Mouse (Mus musculus) forelimb bud, embryonic 11.5 days (tissue): ENCODE data around the gene Kcnh1.

Source experiments
- DNase-seq: peaks from one replicate; pipeline ENCODE4 v3.0.0-alpha.2; 2012; ENCODE audit warnings: low read depth, low spot score

Kcnh1 gene

DNA sequence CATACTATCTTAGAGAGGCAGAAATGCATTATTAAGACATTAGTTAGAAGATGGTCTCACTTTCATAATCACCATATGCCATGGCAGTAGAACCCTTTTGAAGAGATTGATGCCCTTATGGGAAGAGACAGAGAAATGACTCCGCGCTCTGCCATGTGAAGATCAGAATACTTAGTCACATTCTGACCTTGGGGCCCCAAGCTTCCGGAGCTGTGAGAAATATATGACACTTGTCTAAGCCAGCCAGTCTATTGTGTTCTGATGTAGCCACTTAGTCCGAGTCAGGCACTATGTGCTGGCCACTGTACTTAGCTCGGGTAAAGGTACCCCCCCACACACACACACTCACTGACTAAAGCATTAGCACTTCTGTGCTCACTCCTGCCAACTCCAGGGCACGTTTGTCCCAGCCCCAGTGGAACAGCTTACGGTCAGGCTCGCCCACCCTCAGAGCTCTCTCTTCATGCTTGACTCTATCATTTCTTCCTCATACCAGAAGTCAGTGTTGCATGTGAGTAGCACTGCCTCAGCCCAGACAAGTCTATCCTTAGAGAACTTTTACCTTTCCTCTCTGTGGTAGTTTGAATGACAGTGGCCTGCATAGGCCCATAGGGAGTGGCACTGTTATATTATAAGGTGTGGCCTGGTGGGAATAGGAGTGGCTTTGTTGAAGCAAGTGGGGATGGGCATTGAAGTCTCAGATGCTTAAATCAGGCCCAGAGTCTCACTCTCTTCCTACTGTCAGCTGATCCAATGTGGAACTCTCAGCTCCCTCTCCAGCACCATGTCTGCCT is 212.5 kb downstream of the Kcnh1 start:
- DNase-seq, result no peak

- no peak for DNase-seq
Measured at GRCm38 (mm10) chr1:192405136-192405535, 214.6 kb downstream of the Kcnh1 start.

GRCm38 (mm10) chr1:192406589-192406988 is 216.0 kb downstream of the Kcnh1 start:
- no peak for DNase-seq

GRCm38 (mm10) chr1:192415813-192416212 is 225.2 kb downstream of the Kcnh1 start:
- no peak for DNase-seq

- no peak for DNase-seq
Measured at GRCm38 (mm10) chr1:192416241-192416821, 225.8 kb downstream of the Kcnh1 start.

- DNase-seq, result no peak
Measured at GRCm38 (mm10) chr1:192419176-192419575, 228.6 kb downstream of the Kcnh1 start.

DNA sequence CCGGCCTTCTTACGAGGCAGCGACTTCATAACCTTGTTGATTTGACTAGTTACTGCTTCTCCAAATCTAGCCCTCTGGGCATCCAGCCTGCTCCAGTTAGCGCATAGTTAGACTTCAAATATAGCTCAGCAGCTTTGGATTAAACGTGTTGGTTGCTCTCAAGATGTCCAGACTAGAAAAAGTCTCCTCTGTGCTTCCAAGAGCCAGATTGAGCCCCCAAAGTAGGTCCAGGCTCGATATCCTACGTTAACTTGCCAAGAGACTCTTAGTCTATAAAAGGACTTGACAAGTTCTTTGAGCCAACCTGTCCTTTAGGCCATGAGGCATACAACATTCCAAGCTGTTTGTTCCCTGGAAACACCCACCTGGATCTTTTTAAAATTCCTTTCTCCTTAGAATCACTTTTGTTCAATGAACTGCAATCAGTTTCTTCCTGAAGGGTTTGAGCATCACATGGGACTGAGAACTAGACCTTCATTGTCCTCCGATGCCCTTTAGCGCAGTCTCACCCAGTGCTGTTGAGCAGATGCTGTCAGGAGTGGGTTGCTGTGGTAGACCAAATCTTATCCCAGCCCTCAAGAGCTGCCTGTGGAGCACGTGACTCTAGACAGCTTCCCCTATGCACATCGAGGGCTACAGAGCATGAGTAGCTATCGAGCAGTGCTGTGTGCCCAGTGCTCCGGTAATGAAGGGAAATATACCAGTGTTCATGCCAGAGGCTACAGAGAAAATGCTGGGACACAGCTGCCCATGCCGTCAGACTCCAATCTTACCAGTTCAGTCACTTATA is 231.0 kb downstream of the Kcnh1 start:
- DNase-seq, result no peak

- DNase-seq, result no peak
Measured at GRCm38 (mm10) chr1:192431423-192431822, 240.8 kb downstream of the Kcnh1 start.

- DNase-seq, result no peak
Measured at GRCm38 (mm10) chr1:192435503-192435902, 244.9 kb downstream of the Kcnh1 start.

- no peak for DNase-seq
Measured at GRCm38 (mm10) chr1:192439151-192439837, 248.7 kb downstream of the Kcnh1 start.

GRCm38 (mm10) chr1:192442772-192443445 is 252.3 kb downstream of the Kcnh1 start:
- DNase-seq, result no peak

GRCm38 (mm10) chr1:192443998-192444657 is 253.6 kb downstream of the Kcnh1 start:
- no peak for DNase-seq

GRCm38 (mm10) chr1:192444658-192445447 is 254.3 kb downstream of the Kcnh1 start:
- no peak for DNase-seq

GRCm38 (mm10) chr1:192446158-192446557 is 255.6 kb downstream of the Kcnh1 start:
- DNase-seq, result no peak

- DNase-seq, result no peak
Measured at GRCm38 (mm10) chr1:192447666-192448065, 257.1 kb downstream of the Kcnh1 start.

DNA sequence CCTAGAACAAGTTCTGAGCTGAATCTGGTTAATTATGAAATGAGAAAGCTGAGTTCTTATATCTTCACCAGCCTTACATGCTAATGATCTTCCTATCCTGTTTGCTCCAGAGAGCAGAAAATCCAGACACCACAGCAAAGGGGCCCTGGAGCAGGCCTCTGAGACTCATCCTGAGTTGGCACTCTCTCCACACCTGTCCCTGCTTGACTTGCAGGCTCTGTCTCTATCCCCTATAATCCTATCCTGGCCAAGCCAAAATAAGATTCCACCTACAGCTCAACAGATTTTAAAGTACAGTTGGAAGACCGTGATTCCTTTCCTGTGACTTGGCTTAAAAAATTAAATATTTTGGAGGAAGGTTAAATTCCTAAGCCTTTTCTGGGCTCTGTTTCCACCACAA is 257.9 kb downstream of the Kcnh1 start:
- no peak for DNase-seq

DNA sequence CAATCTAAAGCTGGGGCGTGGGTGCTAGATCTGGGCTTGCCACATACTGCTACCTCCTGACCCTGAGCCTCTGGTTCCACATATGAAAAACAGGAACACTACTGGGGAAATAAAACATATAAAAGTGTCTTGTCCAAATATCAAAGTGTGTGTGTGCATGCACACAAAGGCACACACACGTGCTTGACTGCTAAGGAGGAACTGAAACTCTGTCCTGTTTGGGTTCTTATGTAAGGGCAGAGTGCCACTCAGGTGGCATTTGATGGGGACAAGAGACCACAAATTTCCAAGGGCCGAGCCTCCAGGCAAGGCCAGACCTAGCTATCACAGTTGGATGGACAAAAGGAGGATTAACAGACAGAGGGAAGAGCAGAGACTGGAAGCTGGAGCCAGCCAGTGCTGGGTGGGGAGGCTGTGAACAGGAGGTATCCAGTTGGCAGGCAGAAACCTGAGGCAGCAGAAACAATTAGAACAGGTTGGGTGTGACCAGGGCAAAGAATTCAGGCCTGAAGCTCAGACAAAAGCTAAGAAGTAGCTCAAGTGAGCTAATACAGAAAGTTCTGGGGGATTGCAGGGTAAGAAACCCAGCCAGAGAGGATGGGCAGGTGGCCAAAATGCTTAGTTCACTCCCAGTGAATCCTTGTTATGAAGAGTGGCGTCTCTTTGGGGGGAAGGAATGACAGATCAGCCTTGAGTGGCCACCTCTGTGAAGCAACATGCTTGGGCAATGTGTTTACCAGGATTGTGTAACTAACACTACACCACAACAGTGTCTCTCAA is 259.2 kb downstream of the Kcnh1 start:
- no peak for DNase-seq

- DNase-seq, result no peak
Measured at GRCm38 (mm10) chr1:192450425-192450824, 259.9 kb downstream of the Kcnh1 start.

DNA sequence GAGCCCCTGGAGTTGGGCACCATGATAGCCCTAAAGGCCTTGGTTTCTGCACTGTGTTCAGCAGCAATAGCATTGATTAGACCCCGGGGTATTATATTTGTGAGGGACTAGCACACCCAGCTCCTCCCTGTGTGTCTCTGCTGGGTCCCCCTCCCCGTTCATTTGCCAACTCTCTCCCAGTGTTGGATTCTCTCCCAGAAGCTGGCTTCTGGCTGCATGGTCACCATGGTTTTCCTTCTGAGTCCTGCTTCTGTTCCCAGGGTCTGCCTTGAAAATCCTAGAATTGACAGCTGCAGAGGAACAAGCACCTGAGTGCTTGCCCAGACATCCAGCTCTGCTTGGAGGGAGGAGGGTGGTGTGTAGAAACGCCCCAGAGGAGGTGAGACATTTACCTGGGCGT is 261.1 kb downstream of the Kcnh1 start:
- DNase-seq, result no peak
